Mouse (Mus musculus): ENCODE data around the gene Mmp25.

DNA sequence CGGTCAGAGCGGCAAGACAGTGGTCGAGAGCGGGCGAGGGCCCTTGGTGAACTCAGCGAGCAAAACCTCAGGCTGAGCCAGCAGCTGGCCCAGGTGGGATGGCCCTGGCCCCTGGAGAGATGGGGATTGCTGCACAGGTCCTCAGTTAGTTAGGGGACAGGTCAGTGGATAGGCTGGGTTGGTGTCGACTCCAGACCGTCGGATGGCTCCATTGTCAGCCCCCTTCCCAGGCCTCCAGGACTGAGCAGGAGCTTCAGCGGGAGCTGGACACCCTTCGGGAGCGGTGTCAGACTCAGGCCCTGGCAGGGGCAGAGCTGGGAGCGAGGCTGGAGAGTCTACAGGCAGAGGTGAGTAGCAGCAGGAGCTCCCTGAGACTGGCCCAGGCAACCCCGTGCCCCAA, 20.4 kb upstream of the Mmp25 start:
- TF ChIP-seq POLR2A (IDR thresholded peaks at IDR 0.05; ENCODE audit: low read depth, low read length) (no peak), CTCF (IDR thresholded peaks at IDR 0.05; ENCODE audit: extremely low read depth, insufficient read depth, insufficient read length, insufficient replicate concordance) (no peak)
